Mouse (Mus musculus) CD4-positive, CD25-positive, alpha-beta regulatory T cell, adult 4 months (primary cell): ENCODE data around the gene Man1a2. TPM values are rescaled to one million over a fixed set of nuclear protein-coding genes. Genes with fewer than 3 reads are reported as not detected.

ENCODE experiments used
- ATAC-seq: one replicate; pipeline ENCODE4 v1.8.0; 2017
- polyA plus RNA-seq, 2 experiments: library from polyadenylated mRNA; unstranded; fragments of 100-300 nt; shearing (Covaris generic); gene quantifications; one replicate each; pipeline ENCODE4 v1.2.1; 2017

The Man1a2 gene
- polyA plus RNA-seq, 2 experiments from 2014 or later = 19.8 to 38.9 TPM

GRCm38 (mm10) chr3:100684234-100684975 is 898 bp downstream of the Man1a2 start:
- peak; percentile 27 for ATAC-seq

GRCm38 (mm10) chr3:100682841-100683240 is 2.5 kb downstream of the Man1a2 start:
- ATAC-seq = no peak

DNA sequence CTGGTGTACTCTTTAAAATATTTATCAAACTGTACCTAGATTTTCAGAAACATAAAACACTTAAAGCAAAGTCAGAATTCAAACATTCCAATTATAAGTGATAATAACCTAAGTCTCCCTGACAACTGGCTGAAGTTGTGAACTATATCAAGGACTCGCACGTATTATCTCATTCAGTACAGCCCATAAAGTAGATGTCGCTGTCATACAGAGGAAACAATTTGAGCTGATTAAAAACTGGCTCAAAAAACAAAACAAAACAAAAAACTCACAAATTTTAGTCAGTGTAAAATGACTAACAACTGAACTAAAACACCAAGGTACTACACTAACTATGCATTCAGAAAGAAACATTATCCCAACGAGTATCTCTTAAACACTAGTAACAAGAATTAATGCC is 3.0 kb downstream of the Man1a2 start:
- no peak for ATAC-seq

- no peak for ATAC-seq
Measured at GRCm38 (mm10) chr3:100681448-100682092, 3.7 kb downstream of the Man1a2 start.

GRCm38 (mm10) chr3:100680226-100680625 is 5.1 kb downstream of the Man1a2 start:
- no peak for ATAC-seq

DNA sequence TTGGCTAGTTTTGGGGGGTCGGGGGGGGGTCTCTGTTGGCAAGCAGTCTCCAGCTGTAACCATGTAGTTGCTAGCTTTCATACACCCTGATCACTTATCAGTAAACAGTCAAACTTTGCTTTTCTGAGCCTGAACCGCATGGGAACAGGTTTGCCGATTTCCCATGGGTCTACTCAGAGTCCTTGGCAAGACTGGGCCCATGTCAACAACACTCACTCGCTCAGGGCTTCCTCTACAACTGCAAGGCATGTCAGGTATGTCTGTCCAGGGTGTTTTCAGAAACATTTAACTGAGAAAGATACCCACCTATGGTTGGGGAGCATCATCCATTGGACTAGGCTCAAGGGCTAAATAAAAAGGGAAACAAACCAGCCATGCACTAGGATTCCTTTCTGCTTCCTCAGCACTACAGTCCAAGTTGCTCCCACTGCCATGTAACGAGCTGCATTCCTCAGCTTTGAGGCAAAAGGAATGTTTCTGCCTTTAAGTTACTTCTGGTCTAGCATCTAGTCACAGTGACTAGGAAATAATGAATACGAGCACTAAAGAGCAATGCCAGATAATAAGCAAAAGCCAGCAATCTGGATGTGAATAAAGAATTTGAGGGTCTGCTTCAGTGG is 6.2 kb downstream of the Man1a2 start:
- ATAC-seq = no peak

DNA sequence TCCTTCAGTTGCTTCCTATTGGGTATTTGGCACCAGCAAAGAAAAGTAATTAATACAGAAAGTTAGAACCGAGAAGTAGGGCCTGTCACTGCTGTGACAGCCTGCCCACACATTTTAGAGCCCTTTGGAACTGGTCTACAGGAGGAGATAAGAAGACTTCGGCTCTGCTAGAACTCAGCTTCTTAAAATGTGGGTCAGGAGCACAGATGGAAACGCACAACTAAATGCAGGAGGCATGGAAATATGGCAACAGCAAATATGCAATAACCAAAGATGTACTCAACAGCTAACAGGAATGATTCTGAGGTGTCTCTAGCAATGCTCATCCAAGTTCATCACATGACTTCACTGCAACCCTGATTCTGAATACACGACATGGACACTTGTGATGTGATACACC is 10.2 kb downstream of the Man1a2 start:
- no peak for ATAC-seq

DNA sequence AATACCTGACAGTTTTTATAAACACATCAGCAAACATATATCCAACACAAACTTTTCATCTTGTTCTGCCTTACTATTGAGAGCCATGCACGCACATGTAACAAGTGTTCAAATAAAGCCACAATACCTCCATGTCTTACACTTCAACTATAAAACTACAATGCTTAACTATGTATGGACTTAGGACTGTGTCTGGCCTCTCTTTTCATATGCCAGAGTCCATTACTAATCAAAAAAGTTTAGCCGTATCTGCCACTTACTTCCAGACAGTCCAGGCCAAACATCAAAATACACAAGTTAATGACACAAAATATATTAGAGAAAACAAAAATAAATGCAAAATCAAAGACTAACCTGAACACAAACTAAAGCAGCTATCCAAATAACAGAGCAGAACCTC is 14.9 kb downstream of the Man1a2 start:
- no peak for ATAC-seq

GRCm38 (mm10) chr3:100653291-100653690 is 32.0 kb downstream of the Man1a2 start:
- no peak for ATAC-seq

GRCm38 (mm10) chr3:100641581-100641980 is 43.7 kb downstream of the Man1a2 start:
- no peak for ATAC-seq

DNA sequence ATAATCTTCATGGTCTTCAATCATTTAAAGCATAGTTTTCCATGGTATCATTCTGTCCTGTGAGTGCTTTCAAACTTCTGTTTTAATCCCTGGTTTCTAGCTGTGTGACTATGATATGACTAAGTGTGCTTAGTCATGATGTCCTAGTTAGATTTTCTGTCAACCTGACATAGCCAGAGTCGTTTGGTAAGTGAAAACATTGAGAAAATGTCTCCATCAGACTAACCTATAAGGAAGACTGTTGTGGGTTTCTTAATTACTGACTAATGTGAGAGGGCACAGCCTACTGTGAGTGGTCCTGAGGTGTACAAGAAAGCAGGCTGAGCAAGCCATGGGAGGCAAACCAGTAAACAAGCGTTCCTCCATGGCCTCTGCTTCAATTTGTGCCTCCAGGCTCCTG is 49.0 kb downstream of the Man1a2 start:
- no peak for ATAC-seq

- ATAC-seq = no peak
Measured at GRCm38 (mm10) chr3:100634821-100635220, 50.5 kb downstream of the Man1a2 start.

GRCm38 (mm10) chr3:100618511-100618910 is 66.8 kb downstream of the Man1a2 start:
- no peak for ATAC-seq

DNA sequence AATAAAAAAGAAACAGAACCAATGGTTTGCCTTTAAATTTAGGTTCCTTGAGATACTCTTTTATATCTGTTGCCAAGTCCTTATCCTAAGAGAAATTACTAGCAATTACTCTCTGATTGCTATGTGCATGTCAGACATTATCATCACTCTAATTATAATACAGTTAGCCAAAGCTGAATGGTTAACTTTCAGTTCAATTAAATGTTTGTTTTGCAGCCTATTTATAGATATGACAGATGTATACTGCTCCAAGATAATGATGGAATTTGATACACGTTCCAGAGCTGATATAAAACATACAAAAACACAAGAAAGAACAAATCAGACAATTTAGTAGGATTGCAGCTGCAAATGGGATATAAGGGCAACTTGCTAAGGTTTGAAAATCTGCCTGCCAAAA is 74.4 kb downstream of the Man1a2 start:
- ATAC-seq = no peak

- ATAC-seq = no peak
Measured at GRCm38 (mm10) chr3:100604539-100604938, 80.8 kb downstream of the Man1a2 start.

DNA sequence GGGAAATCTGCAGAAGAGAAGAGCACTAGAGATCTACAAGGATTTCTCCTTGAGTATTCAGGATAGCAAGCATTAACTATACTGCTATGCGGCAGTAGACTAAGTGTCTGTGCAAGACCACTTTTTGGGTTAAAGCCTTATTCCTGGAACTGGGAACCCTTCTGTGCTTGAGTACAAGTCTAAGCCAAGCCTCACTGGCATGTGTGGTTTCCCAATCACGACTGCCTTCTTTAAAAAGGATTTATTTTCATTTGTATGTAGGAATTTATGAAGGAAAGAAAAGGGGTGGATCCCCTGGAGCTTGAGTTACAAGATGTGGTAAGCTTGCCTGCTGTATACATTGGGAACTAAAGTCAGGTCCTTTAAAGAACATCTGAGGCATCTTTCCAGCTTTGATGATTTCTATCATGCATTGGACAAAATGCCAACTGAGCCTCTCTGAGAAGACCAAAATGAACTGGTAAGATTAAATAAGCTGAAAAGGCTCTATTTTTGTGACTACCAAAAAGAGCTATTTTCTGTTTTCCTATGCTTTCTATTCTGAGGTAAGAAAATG is 86.0 kb downstream of the Man1a2 start:
- no peak for ATAC-seq

DNA sequence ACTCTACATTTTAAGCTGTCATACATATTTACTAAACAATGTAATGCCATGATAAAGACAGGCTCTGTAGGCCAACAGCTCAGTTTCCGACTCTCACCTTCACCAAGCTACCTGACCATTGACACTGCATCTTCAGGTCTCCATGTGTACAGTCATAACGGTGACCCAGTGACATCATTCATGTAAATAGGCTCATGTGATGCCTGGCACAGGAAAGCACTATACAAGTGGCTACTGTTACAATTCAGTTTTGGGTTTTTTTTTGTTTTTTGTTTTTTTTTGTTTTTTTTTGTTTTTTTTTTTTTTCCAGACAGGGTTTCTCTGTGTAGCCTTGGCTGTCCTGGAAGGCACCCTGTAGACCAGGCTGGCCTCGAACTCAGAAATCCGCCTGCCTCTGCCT is 94.2 kb downstream of the Man1a2 start:
- no peak for ATAC-seq

DNA sequence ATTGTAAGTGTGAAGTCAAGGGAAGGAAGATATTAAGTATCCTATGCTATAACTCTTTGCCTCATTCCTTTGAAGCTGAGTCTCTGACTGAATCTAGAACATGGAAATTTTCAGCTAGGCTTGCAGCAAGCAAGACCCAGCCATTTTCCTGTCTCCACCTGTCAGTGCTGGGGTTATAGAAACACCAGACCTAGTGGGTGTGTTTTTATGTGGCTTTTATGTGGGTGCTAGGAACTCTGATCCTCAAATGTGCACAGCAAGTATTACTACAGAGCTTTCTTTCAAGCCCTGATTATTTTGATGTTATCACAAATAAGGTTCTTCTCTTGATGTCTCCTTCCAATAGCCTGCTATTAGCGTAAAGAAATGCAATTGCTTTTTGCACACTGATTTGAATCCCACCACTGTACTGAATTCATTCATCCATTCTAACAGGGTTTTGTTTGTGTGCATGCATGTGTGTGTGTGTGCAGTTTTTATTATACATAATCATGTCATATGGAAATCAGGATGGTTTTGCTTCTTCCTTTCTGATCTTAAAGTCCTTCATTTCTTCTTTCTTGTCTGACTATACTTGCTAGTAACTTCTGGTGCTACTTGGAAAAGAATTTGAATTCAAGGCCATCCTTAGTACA is 102.5 kb downstream of the Man1a2 start:
- no peak for ATAC-seq

DNA sequence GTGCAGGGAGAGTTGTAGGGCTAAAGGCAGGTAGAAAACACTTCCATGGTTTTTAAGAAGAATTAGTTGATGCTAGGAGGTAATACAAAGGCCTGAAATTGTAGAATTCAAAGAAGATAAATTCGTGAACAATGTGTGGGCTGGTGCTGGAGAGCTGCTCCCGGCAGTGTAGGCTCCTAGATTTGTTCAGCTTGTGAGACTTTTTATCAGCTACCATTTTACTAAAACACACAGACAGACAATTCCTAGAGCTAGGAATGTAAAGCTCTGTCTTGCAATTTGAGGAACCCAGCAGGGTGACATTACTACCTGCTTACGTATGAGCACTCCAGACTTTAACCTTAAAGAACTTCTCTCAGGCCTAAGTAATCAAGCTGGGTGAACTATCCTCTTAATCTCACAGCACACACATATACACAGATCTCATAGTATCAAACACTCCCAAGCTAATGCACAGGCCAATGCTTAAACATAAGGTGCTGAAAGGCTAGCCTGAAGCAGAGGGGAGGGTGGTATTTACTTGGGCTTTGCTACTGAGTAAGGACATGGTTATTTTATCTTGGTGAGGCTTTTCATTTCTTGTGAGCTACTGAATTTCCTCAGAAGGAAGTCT is 112.6 kb downstream of the Man1a2 start:
- no peak for ATAC-seq

- peak; percentile 87 for ATAC-seq
Measured at GRCm38 (mm10) chr3:100568443-100569390, 116.6 kb downstream of the Man1a2 start.

DNA sequence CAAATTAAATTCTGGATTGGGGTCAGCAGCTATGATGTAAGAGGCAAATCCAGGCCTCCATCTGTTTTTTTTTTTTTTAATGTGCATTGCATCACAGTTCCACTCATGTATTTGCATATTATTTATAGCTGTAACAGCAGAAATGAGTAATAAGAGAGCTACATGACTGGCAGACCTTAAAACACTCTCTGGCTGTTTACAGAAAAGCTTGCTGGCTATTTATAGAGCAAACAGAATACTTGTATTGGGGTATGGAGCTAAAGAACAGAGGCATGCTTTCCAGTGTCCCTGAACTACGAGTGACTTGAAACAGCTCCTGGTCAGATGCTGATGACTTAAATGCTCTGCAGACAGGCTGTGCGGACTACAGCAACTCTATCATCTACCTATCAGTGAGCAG is 121.7 kb downstream of the Man1a2 start:
- ATAC-seq = no peak

GRCm38 (mm10) chr3:100562455-100562854 is 122.8 kb downstream of the Man1a2 start:
- ATAC-seq = peak; percentile 72
